Mouse (Mus musculus): ENCODE results near the gene Tnr.

Gene Tnr

DNA sequence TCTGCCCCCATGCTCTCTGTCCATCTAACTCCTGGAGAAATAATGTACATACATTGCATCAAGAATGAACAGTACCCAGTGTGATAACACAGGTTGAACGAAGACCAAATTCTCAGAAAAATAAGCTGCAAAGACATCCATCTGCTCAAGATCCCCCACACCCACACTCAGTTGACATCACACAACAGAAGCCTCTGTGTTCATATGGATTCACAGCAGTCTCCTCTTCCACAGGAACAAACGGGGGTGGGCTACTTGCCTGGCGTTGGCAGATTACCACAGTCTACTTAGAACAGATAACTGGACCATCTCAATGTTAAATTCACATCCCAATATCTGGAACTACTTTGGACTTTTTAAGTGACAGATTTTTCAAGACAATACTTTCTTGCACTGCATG is 349.3 kb downstream of the Tnr start:
- DNase-seq (ENCODE audit: low spot score in 2 of 2) = peak; percentile 53 to 55

DNA sequence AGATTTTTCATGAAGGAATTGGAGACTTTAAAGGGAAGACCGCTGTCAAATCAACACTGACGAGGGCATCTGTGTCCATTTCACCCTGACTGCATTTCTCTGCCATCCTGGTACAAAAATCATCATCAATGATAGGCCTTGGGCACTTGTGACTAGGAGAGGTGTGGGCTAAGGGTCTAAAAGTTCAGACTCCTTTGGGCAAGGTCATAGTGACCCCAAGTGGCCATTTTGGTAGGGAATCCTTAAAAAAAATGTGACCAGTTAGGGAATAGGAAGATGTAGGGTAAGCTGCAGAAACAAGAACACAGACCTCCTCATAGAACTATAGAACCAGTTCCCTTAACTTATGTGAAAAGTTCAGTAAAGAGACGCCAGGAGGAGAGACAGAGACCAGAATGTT is 355.1 kb downstream of the Tnr start:
- DNase-seq (ENCODE audit: low spot score in 2 of 2) = peak in 1 of 2 experiments; percentile 34

DNA sequence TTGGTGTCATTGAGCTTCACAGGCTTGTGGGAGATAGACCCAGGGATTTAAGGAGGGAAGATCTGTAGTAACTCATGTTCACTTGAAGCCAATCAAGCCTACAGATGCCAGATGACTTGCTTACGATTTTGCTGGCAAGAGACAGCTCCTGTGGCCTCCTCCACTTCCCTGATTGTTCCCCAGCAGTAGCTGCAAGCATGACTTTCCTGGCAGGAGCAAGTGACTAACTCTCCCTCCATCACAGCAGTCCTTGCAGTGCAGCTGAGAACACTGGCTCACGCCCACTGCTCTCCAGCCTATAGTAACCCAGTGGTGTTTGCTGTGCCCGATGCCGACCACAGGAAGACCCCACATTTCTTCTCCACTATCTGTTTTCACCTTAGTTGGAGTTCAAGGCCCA is 356.3 kb downstream of the Tnr start:
- DNase-seq (ENCODE audit: low spot score in 2 of 2) = no peak

DNA sequence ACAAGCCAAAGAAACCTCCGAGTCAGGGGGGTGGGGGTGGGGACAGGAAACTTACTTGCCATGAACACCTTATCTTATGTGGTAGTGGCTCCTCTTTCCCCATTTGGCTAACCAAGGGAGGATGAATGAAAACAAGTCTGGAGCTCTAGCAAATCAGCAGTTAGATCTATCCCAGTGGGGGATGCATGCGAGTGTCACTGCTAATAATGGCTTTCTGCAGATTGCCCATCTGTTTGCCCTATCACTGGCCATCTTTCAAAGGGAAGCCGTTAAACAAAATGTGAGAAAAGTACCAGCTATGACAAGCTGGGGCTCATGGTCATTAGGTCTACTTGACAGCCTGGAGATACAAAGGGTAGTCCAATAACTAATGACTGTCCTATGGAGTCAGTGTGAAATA is 361.9 kb downstream of the Tnr start:
- no peak for DNase-seq (ENCODE audit: low spot score in 2 of 2)

DNA sequence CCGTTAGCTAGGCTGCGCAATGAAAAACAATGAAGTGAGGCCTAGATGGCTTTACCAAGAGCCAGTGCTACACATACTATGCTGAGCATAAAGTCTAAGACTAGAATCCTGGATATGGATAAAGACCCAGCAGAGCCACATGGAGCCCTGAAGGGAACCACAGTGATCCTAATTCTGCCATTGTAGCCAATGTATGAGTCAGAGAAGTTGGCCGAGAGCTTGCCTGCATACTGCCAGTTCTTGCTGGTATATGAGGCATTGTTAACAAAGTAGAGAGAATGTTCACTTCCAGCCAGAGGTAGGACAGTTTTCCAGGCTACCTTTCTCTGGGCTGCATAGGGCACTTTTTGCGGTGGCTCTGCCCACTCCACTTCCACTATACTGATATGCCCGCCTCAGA is 365.0 kb downstream of the Tnr start:
- DNase-seq (ENCODE audit: low spot score in 2 of 2) = no peak

DNA sequence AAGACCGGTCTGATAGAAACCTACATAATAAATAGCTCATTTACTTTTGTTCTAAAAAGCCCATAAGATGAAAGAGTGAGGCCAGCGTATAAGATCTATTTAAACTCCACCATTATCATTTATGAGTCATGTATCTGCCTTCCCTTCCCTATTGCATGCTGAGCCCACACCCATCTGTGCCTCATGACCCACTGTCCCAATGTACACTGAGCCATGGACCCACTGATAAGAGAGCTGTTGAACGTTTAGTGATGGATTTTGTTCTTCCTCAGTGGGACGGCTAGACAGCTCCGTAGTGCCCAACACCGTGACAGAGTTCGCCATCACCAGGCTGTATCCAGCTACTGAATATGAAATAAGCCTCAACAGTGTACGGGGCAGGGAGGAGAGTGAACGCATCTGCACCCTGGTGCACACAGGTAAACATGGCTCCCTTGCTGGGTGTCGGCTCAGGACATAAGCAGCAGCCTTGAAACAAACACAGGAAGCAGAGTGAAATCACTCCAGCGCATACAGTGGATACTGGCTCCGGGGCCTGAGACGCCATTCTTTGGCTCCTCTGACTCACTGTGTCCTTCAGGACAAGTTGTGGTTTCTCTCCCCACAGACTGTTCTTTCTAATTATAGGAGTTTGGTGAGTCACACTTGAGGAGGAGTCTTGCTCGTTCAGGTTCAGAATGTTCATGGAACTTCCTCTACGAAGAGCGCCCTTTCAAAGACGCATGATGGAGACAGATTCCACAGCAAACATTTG is 365.6 kb downstream of the Tnr start:
- DNase-seq (ENCODE audit: low spot score in 2 of 2) = no peak

DNA sequence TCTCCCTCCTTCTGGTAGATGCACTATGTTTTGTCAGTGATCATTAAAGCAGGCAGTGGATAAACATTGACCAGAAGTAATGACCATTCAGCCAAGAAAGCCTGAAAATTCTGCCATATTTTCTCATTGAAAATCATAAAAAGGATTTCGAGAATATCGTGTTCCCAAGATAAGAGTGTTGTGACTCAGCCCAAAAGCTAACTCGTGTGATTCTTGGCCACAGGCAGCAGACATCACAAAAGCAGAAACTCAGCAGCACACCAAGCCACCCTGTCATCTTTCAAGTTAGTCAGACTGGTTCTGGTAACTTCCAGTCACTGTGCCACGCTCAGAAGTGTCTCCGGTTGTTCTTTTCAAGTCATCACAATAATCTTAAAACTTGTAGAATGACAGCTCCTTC is 367.0 kb downstream of the Tnr start:
- no peak for DNase-seq (ENCODE audit: low spot score in 2 of 2)

DNA sequence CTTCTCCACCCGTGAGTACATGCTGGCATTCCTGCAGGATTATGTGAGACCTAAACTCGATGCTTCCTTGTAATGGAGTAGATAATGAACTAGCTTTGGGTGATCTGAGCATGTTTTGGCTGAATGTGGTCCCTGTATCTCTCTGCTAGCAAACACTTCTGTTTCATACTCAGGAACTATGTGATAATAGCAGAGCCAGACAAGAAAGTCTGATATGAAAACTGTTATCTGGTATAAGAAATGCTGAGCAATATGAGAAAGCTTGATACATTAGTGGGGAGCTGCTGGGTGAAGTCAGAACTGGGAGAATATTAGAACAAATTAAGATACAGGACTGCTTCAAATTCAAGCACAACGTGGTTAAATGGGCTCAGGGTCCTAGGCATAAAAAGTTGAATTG is 371.5 kb downstream of the Tnr start:
- no peak for DNase-seq (ENCODE audit: low spot score in 2 of 2)

DNA sequence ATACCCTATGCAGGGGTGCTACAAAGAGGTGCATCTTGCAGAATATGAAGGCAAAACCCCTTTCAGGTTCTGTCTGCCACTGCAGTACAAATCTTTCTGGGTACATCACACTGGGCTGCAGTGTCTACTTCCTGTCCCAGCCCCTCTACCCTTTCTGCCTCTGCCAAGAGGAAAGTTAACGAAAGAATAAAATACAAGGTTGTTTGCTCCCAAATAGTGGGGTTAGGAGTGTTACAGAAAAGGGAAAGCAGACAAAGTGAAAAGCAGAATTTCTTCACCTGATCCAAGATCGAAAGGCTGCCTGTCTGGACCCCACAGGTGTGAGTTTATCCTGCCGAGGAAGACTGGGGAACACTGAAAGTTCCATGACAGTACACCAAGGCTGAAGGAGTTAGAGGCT is 376.4 kb downstream of the Tnr start:
- DNase-seq (ENCODE audit: low spot score in 2 of 2) = no peak

DNA sequence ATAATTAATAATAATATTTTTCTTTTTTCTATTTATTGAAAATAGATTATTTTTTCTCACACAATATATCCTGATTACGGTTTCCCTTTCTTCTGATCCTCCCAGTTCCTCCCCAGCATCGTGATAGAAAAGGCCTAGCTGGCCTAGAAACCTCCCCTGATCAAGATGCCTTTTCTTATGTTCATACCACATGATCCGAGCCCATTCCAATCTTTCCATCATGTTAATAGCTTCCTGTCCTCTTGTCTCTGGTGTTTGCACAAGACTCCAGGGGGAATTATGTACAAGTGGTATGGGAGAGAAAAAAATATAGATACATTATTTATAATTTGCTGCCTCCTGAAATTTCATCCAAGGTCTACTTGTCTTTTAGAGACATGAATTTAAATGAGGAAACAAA is 377.1 kb downstream of the Tnr start:
- no peak for DNase-seq (ENCODE audit: low spot score in 2 of 2)

DNA sequence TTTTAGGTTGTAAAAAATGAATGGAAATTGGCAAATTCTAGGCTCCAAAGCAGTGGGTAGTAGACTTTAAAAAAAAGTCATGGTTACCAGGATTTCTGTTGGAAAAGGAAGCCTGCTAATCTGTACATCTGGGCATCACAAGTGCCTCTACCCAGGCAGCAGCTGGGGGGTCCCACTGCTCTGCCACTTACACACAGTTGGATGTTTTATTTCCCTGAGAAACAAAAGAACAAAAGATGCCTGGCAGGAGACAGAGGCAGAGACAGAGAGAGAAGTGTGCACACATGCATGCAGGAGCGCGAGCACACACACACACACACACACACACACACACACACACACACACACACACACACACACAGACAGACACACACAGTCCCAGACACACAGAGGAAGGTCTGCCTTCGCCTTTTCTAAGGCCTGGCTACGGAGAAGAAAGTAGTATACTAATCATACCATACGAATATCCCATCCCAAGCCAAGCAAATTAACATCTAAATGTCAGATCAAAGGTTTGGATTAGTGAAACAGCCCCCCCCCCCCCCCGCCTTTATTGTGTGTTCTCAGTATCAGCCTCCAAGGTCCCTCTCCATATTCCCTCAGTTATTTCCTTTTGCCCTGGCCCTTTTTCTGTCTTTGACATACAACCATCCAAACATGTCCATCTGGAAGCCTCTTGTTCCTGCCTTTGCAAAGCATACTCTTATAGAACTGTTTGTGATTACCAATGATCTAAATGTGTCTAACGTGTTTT is 378.0 kb downstream of the Tnr start:
- no peak for DNase-seq (ENCODE audit: low spot score in 2 of 2)

DNA sequence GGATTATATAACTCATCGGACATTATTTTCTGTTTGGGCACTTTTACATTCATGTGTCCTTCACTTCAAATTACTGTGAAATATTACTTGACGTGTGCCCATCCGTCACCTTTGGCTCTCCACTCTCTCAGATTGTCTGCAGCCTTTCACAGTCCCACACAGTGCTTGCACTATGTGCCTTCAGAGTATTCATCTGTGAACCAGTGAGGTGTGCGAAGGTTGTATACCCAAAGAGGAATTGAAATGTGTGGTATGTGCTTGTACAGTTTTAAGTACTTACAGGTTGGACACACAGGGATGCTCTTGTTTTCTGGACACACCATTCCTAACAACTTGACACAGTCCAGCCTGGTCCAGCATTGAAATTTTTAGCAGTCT is 378.5 kb downstream of the Tnr start:
- no peak for DNase-seq (ENCODE audit: low spot score in 2 of 2)

DNA sequence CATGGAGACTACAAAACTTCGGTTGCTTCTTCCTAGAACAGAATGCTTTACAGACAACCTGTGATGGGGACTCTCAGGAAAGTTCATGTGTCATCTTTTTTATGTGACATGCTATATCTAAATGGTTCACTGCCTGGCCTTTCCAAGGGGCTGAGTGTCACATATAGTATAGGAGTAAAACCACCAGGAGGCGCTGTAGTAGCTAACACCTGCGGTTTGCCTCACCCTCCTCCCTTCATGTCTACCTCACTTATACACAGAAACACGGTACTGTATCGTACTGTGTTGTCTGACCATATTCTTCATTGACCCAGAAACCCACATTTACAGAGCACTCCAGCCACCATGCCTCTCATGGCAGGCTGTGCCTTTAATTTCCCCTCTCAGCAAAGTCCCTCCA is 387.4 kb downstream of the Tnr start:
- no peak for DNase-seq (ENCODE audit: low spot score in 2 of 2)

DNA sequence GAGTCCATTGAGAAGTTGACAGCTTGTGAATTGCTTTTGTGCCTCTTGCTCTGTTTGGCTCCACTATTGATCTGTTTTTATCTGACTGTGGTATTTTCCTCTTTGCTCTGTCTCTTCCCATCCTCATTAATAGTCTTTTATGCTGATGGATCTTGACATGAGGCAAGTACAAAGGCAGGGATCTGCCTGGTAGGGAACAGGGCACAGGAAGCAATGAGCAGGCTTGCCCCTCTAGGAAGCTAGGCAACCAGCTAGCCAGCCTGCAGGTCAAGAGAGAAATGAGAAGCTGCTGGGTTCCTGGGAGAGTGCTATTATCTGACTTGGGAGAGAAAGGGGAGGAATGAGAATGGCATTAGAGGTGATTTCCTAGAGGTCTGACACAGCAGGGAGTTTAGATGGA is 391.2 kb downstream of the Tnr start:
- DNase-seq (ENCODE audit: low spot score in 2 of 2) = no peak

DNA sequence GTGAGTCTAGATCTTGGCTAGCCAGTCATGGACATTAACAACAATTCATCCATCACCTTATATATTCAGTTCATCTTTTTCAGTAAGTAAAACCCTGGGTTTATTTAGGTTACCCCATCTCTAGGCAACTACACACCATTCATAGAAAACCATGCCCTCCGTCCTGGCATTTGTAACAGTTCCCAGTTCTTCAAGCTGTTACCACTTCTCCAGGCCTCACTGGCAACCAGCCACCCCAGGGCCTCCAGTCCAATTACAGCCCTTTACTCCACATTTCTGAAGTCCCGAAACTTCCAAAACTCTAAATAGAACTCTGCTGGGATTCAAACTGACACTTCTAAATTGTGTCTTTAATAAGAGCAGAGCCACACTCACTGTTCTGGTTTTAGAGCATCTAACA is 397.0 kb downstream of the Tnr start:
- DNase-seq (ENCODE audit: low spot score in 2 of 2) = peak; percentile 40 to 57

DNA sequence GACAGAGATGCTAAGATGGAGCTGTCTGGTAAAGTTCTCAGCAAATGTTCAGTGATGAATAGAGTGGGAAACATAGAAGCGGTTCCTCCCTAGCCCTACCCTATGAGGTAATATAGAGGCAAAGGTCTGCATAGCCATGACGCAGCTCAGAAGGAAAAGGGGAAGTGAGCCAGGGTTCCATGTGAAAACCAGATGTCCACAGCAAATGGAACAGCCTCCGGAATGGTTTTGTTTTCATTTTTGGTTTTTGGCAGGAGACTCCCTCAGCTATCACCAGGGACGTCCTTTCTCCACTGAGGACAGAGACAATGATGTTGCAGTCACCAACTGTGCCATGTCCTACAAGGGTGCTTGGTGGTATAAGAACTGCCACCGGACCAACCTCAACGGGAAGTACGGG is 399.4 kb downstream of the Tnr start:
- DNase-seq (ENCODE audit: low spot score in 2 of 2) = no peak

DNA sequence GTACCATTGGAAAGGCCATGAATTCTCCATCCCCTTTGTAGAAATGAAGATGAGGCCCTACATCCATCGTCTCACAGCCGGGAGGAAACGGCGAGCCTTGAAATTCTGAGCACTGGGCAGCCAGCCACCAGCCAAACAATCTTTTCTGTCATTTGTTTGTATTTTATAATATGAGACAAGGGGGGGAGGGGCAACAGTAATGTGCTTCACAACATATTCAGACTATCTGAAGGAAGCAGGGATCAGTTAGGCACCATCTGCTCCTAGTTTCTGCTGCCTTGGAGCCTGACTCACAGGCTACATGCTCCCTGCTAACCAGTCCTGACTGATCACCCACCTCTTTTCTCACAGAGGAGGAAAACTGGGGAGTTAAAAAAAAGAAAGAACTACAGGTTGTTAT is 400.5 kb downstream of the Tnr start:
- DNase-seq (ENCODE audit: low spot score in 2 of 2) = no peak

DNA sequence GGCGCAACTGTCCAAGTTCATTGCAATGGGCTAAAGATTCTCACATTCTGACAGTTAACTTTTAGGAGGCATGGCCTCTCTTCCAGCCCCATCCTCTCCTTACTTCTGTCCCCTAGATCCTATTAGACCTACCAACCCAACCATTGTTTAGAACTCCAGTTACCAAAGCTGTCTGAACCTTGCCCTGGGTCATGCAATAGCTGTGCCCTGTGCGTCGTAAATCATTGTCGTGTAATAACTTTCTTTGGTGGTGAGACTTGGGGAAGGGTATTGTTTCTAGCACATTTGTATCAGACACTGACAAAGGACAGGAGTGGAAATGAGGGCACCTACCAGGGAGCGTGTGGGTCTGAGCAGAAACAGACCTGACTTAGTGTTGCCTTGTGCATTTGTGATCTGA is 401.1 kb downstream of the Tnr start:
- DNase-seq (ENCODE audit: low spot score in 2 of 2) = no peak

DNA sequence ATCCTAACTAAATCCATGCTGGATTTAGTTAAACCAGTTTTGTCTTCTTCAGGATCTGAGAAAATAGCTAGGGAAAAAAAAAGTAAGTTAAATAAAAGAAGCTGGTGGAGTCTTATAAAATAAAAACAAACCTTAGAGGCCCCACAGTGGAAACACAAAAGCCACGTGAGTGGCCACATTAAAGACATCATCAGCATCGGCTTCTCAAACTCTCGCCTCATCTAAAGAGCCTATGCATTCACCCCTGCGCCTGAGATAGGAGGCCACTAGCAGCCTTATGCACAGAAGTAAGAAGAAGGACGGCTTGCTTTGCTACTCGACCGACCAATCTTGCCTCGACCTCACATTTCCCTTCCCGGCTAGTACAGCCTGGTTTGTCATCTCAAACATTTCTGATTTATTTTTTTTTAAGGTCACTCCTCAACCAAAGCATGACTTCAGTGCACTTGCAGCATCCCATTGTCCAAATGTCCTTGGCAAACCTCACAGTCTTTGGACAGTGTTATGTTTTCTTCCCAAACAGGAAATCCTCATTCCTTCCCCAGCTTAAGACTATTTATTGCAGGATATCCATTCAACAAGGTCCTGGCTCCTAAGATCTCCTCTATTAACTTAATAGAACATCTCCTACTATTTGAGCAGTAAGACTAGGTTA is 405.2 kb downstream of the Tnr start:
- no peak for DNase-seq (ENCODE audit: low spot score in 2 of 2)

DNA sequence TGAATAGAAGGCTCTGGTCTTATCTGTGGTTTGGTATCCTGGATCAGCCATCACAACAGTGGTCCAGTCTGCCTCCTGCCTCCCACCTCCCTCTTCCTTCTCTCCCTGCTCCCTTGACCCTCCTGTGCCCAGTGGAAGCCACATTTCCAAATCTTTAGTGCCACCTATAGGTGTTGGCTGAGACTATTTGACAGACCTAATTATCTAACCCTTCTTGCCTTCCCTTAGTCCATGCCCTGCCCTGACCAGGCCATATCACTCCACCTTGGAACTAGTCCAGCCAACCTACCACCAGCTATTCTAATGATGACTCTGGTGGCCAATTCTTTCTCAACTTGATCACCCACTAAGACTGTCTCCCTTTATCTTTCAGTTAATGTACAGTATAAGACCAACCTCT is 408.5 kb downstream of the Tnr start:
- DNase-seq (ENCODE audit: low spot score in 2 of 2) = no peak

DNA sequence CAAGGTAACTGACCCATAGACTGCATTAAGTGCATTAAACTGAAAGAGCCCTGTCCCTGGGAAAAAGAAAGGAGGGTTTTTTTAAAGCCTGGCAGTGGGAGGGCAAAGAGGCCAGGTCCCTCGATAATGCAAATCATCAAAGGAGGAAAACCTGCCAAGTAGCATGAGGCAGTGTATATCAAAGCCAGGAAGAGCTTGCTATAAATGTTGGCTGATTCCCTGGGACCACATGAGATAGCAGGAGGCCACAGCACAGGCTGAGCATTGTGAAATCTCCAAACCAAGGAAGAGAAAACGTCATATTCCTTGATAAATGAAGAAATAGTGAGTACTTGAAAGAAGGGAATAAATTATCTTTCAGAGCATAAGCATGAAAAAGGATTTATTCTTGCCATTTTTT is 409.0 kb downstream of the Tnr start:
- no peak for DNase-seq (ENCODE audit: low spot score in 2 of 2)

DNA sequence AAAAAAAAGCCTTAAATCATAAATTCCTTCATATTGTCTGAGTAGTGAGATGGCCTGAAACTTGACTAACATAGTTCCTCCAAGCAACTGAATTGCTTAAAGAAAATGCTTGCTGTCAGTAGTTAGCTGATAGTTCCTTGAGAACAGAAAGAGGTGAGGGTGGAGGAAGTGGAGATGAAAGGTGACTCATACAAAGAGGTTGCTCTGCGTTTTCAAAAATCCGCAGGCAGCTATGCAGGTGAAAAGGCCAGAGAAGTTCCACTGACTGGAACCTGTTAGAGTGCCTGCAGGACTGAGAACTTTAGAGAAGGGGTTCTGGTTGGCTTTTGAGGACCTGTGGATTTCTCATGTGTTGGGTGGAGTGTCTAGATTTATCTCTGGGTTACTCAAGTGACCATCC is 414.9 kb downstream of the Tnr start:
- no peak for DNase-seq (ENCODE audit: low spot score in 2 of 2)

DNA sequence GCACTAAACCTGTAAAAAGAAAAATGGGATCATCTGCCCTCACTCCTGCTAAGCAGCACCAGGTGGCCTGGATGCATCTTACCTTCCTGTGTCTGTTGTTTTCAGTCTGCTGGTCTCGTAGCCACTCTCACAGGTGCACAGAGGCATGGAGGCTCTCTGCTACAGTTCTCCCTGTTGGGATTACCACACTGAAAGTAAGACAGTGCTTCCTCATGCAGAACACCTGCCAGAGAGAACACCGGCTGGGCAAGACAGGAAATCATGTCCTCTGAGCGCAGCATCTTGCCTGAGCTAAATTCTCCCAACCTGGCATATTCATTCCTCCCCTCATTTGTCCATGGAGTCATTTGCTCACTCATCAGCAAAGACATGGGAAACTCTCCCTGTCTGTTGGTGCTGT is 415.8 kb downstream of the Tnr start:
- no peak for DNase-seq (ENCODE audit: low spot score in 2 of 2)
